Comparison of ENCODE assay signal across 9 mouse cellular contexts in the genomic region with DNA sequence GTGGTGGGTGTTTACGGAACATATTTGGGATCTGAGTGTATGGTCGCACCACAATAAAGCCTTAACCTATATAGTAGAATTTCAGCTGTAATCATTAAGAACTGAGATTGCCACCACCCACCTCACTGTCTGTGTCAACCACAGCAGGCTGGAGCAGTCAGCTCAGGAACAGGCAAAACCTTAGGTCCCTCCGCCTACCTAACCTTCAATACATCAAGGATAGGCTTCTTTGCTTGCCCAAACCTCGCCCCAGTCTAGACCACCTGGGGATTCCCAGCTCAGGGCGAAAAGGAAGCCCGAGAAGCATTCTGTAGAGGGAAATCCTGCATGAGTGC. TPM values are rescaled to one million over a fixed set of nuclear protein-coding genes. Genes with fewer than 3 reads are reported as not detected.
DNase-seq lines count a peak whose midpoint lies in the region; ATAC-seq and TF ChIP-seq lines count a peak whose summit lies in the region.
"Had no signal": no experiment of that assay in that cellular context is flagged by ENCODE, and none has a peak within 500 bp of the region (broad histone marks: within the 10 kb centered on the region; RNA-seq: fewer than 3 reads in every experiment).

No protein-coding gene starts in this region.

- no peak; the same call in 1 of the 2 replicates for ATAC-seq in kidney, embryonic 16.5 days (ENCODE audit: low FRiP score, low TSS enrichment)
- ATAC-seq in intestine, embryonic 14.5 days (replicated peaks; ENCODE audit: low FRiP score, low TSS enrichment, low read depth), result no peak
- ATAC-seq in midbrain, postnatal 0 days (ENCODE audit: low FRiP score), result no peak

- H3K36me3 ChIP-seq in kidney, embryonic 16.5 days (ENCODE audit: insufficient read depth, low read length), result no peaks in the 10 kb centered on the region; the same call in 1 of the 2 replicates
- H3K36me3 ChIP-seq in embryonic facial prominence, embryonic 10.5 days (replicated peaks), result peaks cover 36% of the 10 kb centered on the region
- 0 out of 2 replicates have a peak, but pooled peaks cover 4% of the 10 kb centered on the region for H3K36me3 ChIP-seq in intestine, embryonic 14.5 days (ENCODE audit: control insufficient read depth, insufficient read depth, low read length)
- H3K36me3 ChIP-seq in midbrain, postnatal 0 days (ENCODE audit: insufficient read depth, low read length), result 0 out of 2 replicates have a peak, but pooled peaks cover 6% of the 10 kb centered on the region

- no peaks in the 10 kb centered on the region for H3K9me3 ChIP-seq in kidney, embryonic 16.5 days (ENCODE audit: low read length)
- no peaks in the 10 kb centered on the region for H3K9me3 ChIP-seq in embryonic facial prominence, embryonic 10.5 days
- no peaks in the 10 kb centered on the region for H3K9me3 ChIP-seq in intestine, embryonic 14.5 days (ENCODE audit: control insufficient read depth, low read length)
- no peaks in the 10 kb centered on the region for H3K9me3 ChIP-seq in midbrain, postnatal 0 days (ENCODE audit: low read length)

- no peaks in the 10 kb centered on the region for H3K27me3 ChIP-seq in kidney, embryonic 16.5 days (ENCODE audit: insufficient read depth, low read length)
- no peaks in the 10 kb centered on the region for H3K27me3 ChIP-seq in embryonic facial prominence, embryonic 10.5 days (replicated peaks; ENCODE audit: low read depth, poor library complexity, severe bottlenecking)
- H3K27me3 ChIP-seq in intestine, embryonic 14.5 days (replicated peaks; ENCODE audit: control insufficient read depth, insufficient read depth, low read length), result no peaks in the 10 kb centered on the region
- no peaks in the 10 kb centered on the region for H3K27me3 ChIP-seq in midbrain, postnatal 0 days (ENCODE audit: insufficient read depth, low read length)

- peaks cover 14% of the 10 kb centered on the region for H3K4me1 ChIP-seq in kidney, embryonic 16.5 days (ENCODE audit: insufficient read depth, low read length)
- H3K4me1 ChIP-seq in embryonic facial prominence, embryonic 10.5 days, result peaks cover 27% of the 10 kb centered on the region
- no peaks in the 10 kb centered on the region; the same call in 1 of the 2 replicates for H3K4me1 ChIP-seq in intestine, embryonic 14.5 days (replicated peaks; ENCODE audit: control insufficient read depth, insufficient read depth, low read length)
- no peaks in the 10 kb centered on the region for H3K4me1 ChIP-seq in midbrain, postnatal 0 days (ENCODE audit: insufficient read depth, low read length)

- no peak for DNase-seq in kidney, postnatal 36 days
- no peak for DNase-seq in embryonic facial prominence, embryonic 10.5 days (ENCODE audit: low spot score)
- DNase-seq in intestine, embryonic 14.5 days (ENCODE audit: low spot score), result no peak
- DNase-seq in midbrain, postnatal 0 days (ENCODE audit: low spot score), result no peak
- DNase-seq in right cerebral cortex, postnatal 10 days (ENCODE audit: low spot score in 2 of 2), result no peak
- DNase-seq in embryo, embryonic 10.5 days (ENCODE audit: low spot score), result no peak
- no peak for DNase-seq in testis, postnatal 10 days (ENCODE audit: low spot score)

- H3K4me3 ChIP-seq in kidney, embryonic 16.5 days (ENCODE audit: low read length), result peak overlapping the region; percentile 47
- H3K4me3 ChIP-seq in embryonic facial prominence, embryonic 10.5 days, result peak overlapping the region; percentile 73
- peak overlapping the region; percentile 65 for H3K4me3 ChIP-seq in intestine, embryonic 14.5 days (ENCODE audit: low read depth, low read length)
- peak overlapping the region; percentile 43 for H3K4me3 ChIP-seq in midbrain, postnatal 0 days (ENCODE audit: low read depth, low read length)

- TF ChIP-seq CTCF in midbrain, postnatal 0 days (IDR thresholded peaks at IDR 0.05), result no peak

- H3K9ac ChIP-seq in kidney, embryonic 16.5 days (replicated peaks; ENCODE audit: low read length), result peak overlapping the region; percentile 62
- H3K9ac ChIP-seq in intestine, embryonic 14.5 days (ENCODE audit: low read length), result no peak overlapping the region
- peak overlapping the region; percentile 65; the same call in 1 of the 2 replicates for H3K9ac ChIP-seq in midbrain, postnatal 0 days (replicated peaks; ENCODE audit: low read length, poor library complexity, severe bottlenecking)

- H3K27ac ChIP-seq in kidney, embryonic 16.5 days (ENCODE audit: low read length), result no peak overlapping the region
- H3K27ac ChIP-seq in embryonic facial prominence, embryonic 10.5 days (replicated peaks), result peak overlapping the region; percentile 90
- H3K27ac ChIP-seq in intestine, embryonic 14.5 days (ENCODE audit: low read depth), result no peak overlapping the region
- peak overlapping the region; percentile 39 for H3K27ac ChIP-seq in midbrain, postnatal 0 days (ENCODE audit: low read depth, low read length)

- H3K4me2 ChIP-seq in kidney, embryonic 16.5 days (replicated peaks; ENCODE audit: low read depth, low read length), result peak overlapping the region; percentile 97
- peak overlapping the region; percentile 97 for H3K4me2 ChIP-seq in intestine, embryonic 14.5 days (ENCODE audit: low read length)
- H3K4me2 ChIP-seq in midbrain, postnatal 0 days (ENCODE audit: low read depth, low read length, poor library complexity, severe bottlenecking), result peak overlapping the region; percentile 83

- WGBS in kidney, embryonic 16.5 days, result 46% methylated on average over 6 of the region's 6 CpGs
- WGBS in embryonic facial prominence, embryonic 10.5 days, result 47% methylated on average over 6 of the region's 6 CpGs
- WGBS in intestine, embryonic 14.5 days, result 51% methylated on average over 6 of the region's 6 CpGs
- WGBS in midbrain, postnatal 0 days, result 43% methylated on average over 6 of the region's 6 CpGs

RNA-seq across cellular contexts. Expression of a gene that starts 0.3 kb away (rescaled TPM):
- polyA plus RNA-seq in kidney, embryonic 16.5 days (2015; fragmentation: Nextera tagmentation; extraction: Ambion mirVana), result 6.6 and 8.0 TPM in 2 replicates
- polyA plus RNA-seq in embryonic facial prominence, embryonic 10.5 days (2016; fragmentation: Nextera tagmentation; extraction: Ambion mirVana), result 9.2 and 10.4 TPM in 2 replicates
- 4.5 and 5.0 TPM in 2 replicates for polyA plus RNA-seq in intestine, embryonic 14.5 days (2014; fragmentation: Nextera tagmentation; extraction: Ambion mirVana)
- 7.7 and 16.0 TPM in 2 replicates for total RNA-seq in midbrain, postnatal 0 days (2014; rRNA removed)
- polyA plus RNA-seq in midbrain, postnatal 0 days (2015; fragmentation: Nextera tagmentation; extraction: Ambion mirVana), result 2.3 and 2.9 TPM in 2 replicates

RNA-seq across cellular contexts. Expression of a gene that starts 22.6 kb away (rescaled TPM):
- polyA plus RNA-seq in kidney, embryonic 16.5 days (2015; fragmentation: Nextera tagmentation; extraction: Ambion mirVana), result 123 and 151 TPM in 2 replicates
- polyA plus RNA-seq in embryonic facial prominence, embryonic 10.5 days (2016; fragmentation: Nextera tagmentation; extraction: Ambion mirVana), result 98.9 and 103 TPM in 2 replicates
- polyA plus RNA-seq in intestine, embryonic 14.5 days (2014; fragmentation: Nextera tagmentation; extraction: Ambion mirVana), result 130 and 141 TPM in 2 replicates
- 136 and 152 TPM in 2 replicates for total RNA-seq in midbrain, postnatal 0 days (2014; rRNA removed)
- 126 and 130 TPM in 2 replicates for polyA plus RNA-seq in midbrain, postnatal 0 days (2015; fragmentation: Nextera tagmentation; extraction: Ambion mirVana)

RNA-seq across cellular contexts. Expression of a gene that starts 51.4 kb away (rescaled TPM):
- polyA plus RNA-seq in kidney, embryonic 16.5 days (2015; fragmentation: Nextera tagmentation; extraction: Ambion mirVana), result 34.6 and 38.4 TPM in 2 replicates
- not detected in 2 replicates for polyA plus RNA-seq in embryonic facial prominence, embryonic 10.5 days (2016; fragmentation: Nextera tagmentation; extraction: Ambion mirVana)
- polyA plus RNA-seq in intestine, embryonic 14.5 days (2014; fragmentation: Nextera tagmentation; extraction: Ambion mirVana), result not detected in 2 replicates
- total RNA-seq in midbrain, postnatal 0 days (2014; rRNA removed), result not detected in 2 replicates
- not detected in 2 replicates for polyA plus RNA-seq in midbrain, postnatal 0 days (2015; fragmentation: Nextera tagmentation; extraction: Ambion mirVana)
- polyA plus RNA-seq: frontal cortex, adult 2 months had no signal

Comparison
In these comparisons a context has a peak if more than half of its experiments do, and no peak if none do; other contexts are left out.
1. H3K27ac ChIP-seq: peak in embryonic facial prominence, embryonic 10.5 days (single experiment) and midbrain, postnatal 0 days (single experiment); none in kidney, embryonic 16.5 days (single experiment) and intestine, embryonic 14.5 days (single experiment).
2. RNA of a gene that starts 51.4 kb away (polyA plus RNA-seq): 34.6 to 38.4 TPM in kidney, embryonic 16.5 days; not detected in embryonic facial prominence, embryonic 10.5 days, not detected in intestine, embryonic 14.5 days and not detected in midbrain, postnatal 0 days; every median in the first group is over 10 times any median in the second.
3. Peak in every context shown above with its lines, with median percentiles within 50 percentile points of each other: H3K4me2 ChIP-seq and H3K4me3 ChIP-seq.